Mouse (Mus musculus): ENCODE measurements around the gene Gm20854.
"Not testable (repeated sequence)": the region's sequence is repeated elsewhere in the genome, so short reads cannot be mapped to it uniquely, and the experiment has no call there.

Gene Gm20854

DNA sequence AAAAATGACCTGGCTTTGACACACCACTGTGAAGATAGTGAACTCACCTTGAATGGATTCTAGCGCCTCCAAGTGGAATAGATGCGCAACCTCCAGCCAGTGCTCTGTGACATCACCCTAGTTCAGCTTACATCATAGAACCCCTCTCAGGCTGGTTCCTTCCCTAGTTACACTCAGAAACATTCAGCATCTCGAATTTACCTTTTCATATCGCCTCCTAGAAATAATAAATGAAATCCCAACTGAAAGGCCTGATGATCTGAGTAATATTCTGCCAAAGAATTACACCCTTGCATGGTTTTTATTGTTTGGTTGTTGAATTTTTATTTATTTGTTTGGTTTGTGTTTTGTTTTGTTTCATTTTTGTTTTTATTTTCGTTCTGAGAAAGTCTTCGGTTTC lies at the start of gene Gm20854:
Gene Gm20854 (minus strand): TSS at position 101 of the 400 bp plus-strand sequence.
- not testable (repeated sequence) for DNase-seq (ENCODE audit: low spot score)
